Mouse (Mus musculus) v-Abl transformed pro-B cells (cell line): ENCODE measurements around the gene Ssbp2.

Experiments used
- in situ Hi-C, 2 experiments: fragments of 400-800 bp; cut with MboI; formaldehyde crosslinking; loops; one replicate each; pipeline ENCODE4 v1.15.1; 2025; ENCODE audit not compliant: unreplicated experiment in 2 of 2

Gene Ssbp2

DNA sequence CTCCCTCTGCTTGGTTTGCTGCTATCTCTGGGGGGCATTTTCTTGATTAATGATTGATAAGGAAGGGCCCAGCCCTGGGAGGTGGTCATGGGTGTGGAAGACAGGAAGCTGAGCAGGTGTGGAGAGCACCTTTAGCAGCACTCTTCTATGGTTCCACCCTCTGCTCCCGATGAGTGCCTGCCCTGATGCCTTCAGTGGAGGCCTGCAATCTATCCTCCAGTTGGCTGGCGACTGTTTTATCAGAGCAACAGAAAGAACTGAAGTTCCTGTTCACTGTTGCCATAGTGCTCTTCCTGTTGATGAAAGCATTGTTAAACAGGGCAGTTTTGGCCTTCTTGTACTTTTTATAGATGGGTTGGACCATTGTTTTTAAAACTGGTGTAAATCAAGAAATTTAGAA is 49.4 kb downstream of the Ssbp2 start:
- in situ Hi-C loops, result no loop called here

DNA sequence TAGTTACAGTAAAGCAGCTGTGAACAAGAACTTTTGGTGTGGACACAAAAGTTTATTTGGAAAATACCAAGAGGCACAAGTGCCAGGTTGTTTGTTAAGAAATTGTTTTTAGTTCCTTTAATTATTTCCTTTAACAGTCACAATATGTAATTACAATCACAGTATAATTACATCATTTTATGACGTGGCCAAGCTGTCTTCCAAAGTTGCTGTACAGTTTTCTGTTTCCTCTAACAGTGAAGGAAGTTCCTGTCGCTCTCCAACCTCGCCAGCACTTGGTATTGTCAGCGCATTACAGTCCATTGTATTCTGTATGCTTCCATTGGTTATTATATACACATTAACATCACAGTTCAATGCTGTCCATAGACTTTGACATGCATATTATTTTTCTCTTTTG is 54.9 kb downstream of the Ssbp2 start:
- in situ Hi-C loops, result loop anchor here in 1 of 2 experiments (10.0 kb wide), 1 partner anchor 50 kb away; the partner anchor contains the start of gene Ssbp2

DNA sequence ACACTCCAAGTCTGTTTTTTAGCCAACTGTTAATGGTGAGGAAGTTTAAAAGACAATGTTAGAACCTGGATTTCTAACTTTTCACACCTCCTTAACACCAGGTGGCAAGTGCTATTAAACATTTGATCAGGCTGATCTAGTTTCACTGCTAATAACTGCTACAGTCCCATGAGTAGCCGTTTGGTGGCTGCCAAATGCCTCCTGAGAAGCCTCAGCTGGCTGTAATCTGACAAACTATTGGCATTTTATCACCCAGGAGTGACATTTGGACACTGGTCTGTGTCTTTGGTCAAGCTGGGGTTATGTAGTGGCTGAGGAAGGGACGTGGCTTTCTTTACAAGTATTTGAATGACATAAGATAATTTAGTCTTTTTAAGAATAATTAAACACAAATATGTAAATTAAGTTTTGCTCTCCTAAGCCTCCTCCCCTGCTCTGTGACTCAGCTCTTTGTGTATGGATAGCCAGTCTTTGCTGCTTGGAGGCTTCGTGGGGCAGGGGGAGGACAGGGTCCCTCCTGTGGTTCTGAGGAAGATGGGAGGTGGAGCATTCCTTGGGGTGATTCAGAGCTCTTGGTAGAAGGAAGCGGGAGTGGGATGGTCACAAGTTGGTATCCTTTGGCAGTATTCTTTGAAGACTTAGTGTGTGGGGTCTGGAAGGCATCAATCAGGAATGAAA is 60.1 kb downstream of the Ssbp2 start:
- in situ Hi-C loops, result no loop called here

DNA sequence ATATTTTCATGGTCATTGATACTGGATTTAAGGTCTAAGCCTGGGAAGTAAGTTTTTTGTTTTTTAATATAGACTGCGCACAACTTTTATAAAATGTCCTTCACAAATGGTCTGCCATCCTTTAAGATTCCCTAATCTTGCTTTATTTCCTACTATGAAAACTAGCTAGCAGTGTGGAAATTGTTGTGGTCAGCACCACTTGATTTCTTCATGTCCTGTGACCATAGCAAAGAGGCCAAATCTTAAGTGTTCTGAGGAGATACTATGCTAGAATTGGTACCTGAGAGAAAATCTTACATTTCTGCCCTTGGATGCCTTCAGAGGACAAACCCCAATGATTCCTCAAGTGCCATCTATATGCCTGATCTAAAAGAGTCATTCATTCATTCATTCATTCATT is 60.9 kb downstream of the Ssbp2 start:
- in situ Hi-C loops, result no loop called here

DNA sequence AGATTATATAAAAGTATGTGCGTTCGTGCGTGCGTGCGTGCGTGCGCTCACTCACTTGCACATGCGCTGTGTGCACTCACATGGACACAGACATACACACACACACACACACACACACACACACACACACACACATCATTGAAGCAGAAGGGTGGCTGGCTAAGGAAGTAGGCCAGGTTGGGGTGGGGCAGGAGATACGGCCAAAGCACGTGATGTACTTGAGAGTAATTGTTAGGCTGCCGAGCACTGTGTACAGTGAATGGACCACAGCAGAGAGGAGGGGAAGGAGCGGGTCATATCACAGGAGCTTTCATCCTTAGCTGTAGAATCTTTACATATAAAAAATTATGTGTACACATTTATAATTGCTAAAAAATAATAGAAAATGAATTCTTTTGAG is 66.0 kb downstream of the Ssbp2 start:
- in situ Hi-C loops, result no loop called here

DNA sequence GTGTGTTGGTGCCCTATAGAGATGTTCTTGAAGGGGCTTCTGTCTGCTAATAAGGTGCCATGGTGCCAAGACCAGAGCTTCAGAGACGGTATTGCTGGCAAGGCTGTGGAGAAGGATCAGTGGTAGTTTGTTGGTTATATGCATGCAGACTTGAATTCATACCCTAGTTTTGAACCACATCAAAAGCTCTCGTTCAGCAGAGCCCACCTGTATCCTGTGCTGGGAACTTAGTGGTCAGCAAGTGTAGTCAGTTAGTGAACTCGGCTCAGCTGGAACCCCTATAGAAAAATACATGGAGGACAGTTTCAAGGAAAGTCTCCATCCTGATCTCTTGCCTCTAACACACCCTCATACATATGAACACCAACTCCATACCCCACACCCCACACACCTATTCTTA is 69.7 kb downstream of the Ssbp2 start:
- in situ Hi-C loops, result no loop called here

DNA sequence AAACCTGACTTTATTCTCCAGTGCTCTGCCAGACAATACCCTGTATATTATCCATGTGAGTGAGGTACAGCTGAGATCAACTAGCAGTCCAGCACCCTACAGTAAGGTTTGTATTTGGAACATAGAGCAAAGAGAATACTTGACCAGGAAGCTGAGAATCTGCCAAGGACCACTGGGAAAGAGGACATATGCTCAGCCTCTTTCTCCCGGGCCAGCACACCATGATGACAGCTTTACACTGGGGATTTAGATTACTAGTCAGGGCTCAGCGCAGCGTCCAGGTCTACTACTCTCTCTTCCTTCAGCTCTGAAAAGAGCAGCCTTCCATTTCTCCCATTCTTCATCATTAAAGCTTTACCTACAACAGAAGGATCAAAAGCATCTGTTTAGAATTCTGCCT is 76.6 kb downstream of the Ssbp2 start:
- in situ Hi-C loops, result no loop called here

DNA sequence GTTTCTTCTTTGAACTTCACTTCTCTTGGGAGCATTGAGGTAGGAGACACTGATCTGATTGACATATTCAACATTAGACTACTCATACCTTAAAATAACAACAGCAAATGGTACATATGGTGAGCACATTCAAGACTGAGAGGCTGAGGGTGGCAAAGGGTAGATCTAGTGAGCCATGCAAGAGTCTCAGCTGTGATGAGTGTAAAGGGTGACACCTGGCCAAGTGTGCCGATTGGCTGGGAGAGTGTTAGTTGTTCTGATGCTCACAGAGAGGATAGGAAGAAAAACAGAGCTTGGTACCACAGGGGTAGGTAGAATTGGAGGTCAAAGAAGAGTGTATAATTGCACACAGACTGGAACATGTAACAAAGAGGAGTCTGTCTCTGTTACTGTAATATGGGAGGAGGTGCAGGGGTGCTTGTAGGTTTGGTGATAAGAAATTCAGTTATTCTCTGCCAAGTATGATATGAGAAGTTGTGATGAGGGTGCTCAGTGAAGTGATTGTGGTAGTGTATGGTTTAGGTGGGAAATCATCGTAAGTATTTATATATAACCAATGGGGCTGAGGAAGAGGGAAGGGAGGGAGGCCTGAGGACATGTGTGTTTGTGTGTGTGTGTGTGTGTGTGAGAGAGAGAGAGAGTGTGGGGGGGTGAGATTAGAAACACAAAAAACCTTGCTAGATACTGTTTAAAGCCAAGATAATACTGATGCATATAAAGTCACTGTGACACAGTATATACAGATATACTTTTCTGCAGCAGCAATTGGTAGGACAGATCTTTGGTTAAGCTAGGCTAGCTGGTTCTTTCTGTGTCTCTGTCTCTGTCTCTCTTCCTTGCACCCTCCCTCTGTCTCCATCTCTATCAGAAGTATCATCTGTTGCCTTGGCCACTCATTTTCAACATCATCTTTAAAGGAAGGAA is 80.3 kb downstream of the Ssbp2 start:
- in situ Hi-C loops, result loop anchor here in 1 of 2 experiments (10.0 kb wide), 1 partner anchor 94 kb away; no protein-coding TSS in a partner anchor

DNA sequence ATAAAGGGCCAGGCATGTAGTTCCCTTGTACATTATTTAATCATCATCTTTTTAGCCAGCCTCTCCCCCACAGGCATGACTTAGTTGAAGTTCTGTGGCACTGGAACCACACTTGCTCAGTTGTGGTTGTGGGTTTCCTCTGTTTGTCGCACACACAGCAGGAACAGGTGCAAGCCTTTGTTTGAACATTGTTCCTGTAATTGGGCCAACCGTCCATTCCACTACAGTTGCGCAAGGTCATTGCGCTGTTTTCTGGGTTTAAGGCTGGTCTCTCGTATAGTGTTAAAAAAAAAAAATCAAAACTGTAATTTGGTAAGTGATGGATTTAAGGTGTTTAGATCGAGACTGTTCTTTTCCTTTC is 81.0 kb downstream of the Ssbp2 start:
- in situ Hi-C loops, result loop anchor here in 1 of 2 experiments (10.0 kb wide), 1 partner anchor 94 kb away; no protein-coding TSS in a partner anchor

DNA sequence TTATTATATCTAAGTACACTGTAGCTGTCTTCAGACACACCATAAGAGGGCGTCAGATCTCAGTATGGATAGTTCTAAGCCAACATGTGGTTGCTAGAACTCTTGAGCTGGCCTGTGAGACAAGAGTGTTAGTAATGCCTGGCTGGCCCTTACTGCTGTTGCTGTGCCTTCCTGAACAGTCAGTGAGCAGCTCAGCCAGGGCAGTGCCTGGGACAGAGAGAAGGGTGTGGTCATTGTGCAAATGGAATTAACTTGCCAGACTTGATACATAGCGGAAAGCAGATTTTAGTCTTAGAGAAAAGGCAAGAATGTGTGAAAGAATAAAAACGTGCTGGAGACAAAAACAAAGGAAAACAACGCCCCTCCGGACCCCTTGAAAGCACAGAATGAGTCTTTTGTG is 83.5 kb downstream of the Ssbp2 start:
- in situ Hi-C loops, result loop anchor here in 1 of 2 experiments (10.0 kb wide), 1 partner anchor 91 kb away; no protein-coding TSS in a partner anchor

DNA sequence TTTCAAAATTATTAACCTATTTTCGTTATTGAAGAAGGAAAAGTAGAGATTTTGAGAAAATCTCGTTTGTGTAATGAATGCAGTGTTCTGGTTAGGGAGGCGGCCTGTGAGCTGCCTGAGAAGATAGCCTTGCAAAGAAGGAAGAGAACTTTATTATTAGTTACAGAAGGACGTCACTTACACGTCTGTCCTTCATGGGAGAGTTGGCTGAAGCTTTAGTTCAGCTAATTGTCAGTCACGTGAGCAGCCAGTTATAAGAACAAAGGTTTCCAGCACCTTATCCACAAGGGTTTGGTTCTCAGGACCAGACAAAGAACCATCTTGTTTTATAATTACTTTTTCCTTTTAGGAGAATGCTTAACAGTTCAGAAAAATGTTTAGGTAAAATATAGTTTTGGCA is 104.0 kb downstream of the Ssbp2 start:
- in situ Hi-C loops, result no loop called here

DNA sequence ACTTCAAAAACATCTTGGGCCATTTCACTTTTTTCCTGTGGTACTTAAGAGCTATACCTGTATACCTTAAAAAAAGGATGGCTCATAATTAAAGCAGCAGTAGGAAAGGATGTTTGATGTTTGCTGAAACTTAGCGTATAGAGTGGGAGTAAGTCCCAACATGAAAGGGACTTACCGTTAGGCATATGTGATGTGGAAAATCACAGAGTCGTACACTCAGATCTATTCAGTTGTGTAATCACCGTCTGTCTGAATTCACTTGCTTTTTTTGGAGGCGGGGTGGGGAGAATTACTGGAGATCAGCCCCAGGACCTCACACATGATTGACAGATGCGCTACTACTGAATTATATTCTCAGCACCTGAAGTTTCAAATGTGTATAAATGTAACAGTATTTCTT is 104.7 kb downstream of the Ssbp2 start:
- in situ Hi-C loops, result no loop called here

DNA sequence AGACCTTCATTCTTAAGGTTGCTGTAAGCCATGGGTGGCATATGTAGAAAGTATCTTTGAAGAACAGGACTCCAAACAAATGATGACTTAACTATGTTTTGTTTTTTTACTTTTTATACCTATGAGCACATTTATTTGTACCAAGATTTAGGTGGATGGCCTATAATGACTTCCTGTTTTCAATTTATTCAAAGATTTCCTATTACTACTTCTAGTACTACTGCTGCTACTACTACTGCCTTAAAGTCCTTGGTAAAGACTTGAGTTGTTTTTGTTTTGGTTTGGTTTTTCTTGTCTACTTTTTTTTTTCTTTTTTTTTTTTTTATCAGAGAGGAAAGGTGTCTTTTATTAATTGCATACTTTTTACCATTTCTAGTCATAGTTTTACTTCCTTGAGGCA is 121.4 kb downstream of the Ssbp2 start:
- in situ Hi-C loops, result no loop called here

DNA sequence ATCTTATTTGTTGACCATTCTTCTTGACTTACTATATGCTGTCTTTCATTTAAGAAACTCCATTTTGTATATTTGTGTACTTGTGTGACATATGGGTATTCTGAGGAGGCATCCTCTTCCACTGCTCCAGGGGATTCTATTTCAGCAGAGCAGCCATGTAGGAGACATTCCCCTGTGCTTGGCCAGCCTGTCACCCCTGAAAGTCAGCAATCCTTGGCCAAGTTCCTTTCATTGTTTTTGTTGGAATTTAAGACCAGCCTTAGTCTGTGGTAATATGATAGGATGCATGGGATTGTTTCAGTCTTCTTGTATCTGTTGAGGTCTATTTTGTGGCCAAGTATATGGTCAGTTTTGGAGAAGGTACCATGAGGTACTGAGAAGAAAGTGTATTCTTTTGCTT is 122.1 kb downstream of the Ssbp2 start:
- in situ Hi-C loops, result no loop called here

DNA sequence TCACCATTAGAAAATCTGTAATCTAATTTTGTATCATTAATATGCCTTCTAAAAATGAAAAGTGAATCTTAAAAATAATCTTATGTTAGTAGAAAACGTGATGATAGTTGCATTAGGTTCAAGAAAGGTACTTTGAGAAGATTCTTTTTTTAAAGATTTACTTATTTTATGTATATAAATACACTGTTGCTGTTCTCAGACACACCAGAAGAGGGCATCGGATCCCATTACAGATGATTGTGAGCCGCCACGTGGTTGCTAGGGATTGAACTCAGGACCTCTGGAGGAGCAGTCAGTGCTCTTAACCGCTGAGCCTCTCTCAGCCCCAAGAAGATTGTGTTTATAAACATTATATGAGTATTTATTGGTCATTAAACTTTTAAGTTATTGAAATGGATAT is 126.3 kb downstream of the Ssbp2 start:
- in situ Hi-C loops, result no loop called here

DNA sequence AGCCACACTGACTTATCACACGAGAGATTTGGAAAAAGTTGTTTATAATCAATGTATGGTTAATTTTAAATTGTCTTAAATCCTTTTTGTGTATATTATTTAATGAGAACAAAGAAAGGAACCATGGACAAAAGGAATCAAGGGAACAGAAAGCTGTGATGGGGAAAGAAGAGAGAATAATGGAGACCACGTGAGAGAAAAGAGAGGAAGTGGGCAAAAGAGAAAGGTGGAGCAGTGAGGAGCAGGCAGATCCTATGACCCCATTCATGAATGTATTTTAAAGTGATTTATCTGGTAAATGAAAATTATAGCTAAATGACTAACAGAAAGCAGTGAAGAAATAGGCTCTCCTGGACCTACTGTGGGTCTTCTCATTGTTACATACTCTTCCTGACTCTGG is 128.4 kb downstream of the Ssbp2 start:
- in situ Hi-C loops, result no loop called here

DNA sequence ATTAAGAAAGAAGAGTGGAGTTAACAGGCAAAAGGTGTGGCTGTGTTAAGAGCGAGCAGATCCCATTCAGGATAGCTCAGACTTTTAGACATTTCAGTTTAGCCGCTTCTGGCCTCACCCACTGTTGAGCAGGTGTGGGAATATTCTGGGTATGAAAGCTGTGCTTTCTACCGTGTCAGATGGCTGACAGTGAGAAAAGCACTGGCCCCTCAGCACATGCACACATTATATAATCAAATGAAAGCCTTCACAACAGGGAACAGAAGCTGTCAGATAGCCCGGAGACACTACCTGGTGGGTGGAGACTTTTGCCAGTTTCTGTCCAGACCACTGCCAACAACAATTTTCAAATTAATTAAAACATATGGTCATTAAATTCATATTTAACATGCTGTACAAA is 131.8 kb downstream of the Ssbp2 start:
- in situ Hi-C loops, result no loop called here

DNA sequence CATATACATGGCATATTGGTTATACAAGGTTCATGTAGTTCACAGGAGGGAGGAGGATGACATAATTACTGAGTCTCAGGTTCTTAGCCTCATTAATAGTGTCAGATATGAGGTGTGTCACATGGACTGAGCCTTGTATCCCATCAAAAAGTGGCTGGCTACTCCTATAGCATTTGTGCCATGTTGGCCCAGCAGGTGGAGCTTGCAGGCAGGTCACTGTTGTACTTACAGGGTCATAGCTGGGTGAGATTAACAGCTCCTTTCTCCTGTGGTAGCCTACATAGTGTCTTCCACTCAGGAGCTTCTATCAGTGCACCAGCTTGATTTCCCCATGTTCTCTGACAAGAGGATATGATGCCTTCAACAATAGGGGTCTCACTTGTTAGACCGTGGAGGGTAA is 135.2 kb downstream of the Ssbp2 start:
- in situ Hi-C loops, result no loop called here

DNA sequence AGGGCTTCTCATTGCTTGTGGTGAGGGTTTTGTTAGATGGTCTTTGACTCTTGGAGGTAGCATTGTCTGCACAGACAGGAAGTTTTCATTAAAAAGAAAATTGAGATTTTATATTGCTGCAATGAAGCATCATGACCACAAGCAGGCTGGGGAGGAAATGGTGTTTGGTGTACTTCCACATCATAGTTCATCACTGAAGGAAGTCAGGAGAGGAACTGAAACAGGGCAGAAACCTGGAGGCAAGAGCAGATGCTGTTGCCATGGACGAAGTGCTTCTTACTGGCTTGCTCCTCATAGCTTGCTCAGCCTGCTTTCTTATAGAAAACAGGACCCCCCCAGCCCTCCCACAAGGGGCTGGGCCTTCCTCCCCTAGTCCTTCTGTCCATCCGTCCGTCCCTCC is 139.5 kb downstream of the Ssbp2 start:
- in situ Hi-C loops, result no loop called here

DNA sequence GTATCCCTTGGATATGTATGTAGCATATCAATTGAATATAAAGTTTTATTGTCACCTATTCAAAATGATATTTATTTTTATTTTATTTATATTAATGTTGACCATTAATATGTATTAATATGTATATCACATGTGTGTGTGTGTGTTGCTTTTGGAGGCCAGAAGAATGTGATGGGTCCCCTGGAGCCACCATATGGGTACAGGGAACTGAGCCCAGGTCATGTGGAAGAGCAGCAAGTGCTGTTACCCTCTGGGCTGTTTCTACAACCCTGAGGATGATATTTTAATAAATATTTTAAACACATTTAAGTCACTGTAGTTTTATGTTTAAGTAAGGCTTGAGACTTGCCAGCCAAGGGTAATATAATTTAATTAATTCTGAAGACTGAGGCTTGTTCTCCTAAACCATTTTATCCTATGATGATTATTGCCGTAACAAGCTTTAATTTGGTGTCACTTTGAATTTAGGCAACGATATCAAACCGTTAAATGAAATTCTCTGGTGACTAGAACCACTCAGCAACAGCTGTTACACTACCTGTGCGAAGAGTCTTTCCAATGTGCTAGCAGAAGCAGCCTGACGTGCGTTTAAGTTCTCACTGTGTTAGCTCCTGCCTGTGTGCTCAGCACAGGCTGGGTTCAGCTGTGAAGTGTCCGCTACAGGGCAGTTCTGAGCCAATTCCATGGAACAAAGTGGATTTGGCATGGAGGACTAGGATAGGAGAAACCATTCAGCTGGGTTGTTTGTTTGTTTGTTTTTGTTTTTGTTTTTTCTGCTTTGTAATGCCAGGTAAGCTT is 145.2 kb downstream of the Ssbp2 start:
- in situ Hi-C loops, result no loop called here

DNA sequence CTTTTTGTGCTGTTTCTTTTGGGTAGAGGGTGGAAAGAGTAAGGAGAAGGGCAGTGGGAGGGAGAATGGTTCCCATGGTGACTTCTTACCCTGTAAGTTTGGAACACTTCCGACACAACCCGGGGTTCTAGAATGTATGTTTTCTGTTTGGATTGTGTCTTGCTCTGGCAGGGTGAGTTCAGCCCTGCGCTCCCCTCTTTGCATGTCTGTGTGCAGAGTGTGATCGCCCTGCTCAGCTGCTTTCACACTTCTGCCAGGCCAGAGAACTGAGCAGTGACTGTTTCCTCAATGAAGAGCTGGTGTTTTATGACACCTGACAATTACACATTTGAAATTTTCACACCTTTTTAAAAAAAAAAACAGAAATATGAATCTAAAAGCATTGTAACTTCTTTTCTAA is 150.5 kb downstream of the Ssbp2 start:
- in situ Hi-C loops, result no loop called here
